Mouse (Mus musculus): ENCODE measurements around the gene Lamtor2. TPM values are rescaled to one million over a fixed set of nuclear protein-coding genes. Genes with fewer than 3 reads are reported as not detected.
A peak's percentile ranks its signal among the peaks of the same experiment; 100 is the strongest.

Lamtor2 gene
- polyA plus RNA-seq, 1 experiment from 2014 or later, result 104 TPM

- WGBS (ENCODE audit: insufficient replicate concordance), result 23% methylated on average over 6 of the region's 6 CpGs
- Histone ChIP-seq H3K27me3 (0 out of 2 replicates have a peak, but pooled peaks cover 5% of the 10 kb centered on the region), H3K9me3 (replicated peaks) (no peaks in the 10 kb centered on the region), H3K9ac (peak overlapping the region; percentile 96), H3K4me1 (replicated peaks) (peaks cover 83% of the 10 kb centered on the region), H3K4me3 (replicated peaks) (peak overlapping the region; percentile 96), H3K4me2 (peak overlapping the region; percentile 96), H3K36me3 (replicated peaks) (peaks cover 30% of the 10 kb centered on the region), H3K27ac (replicated peaks) (peak overlapping the region; percentile 88)
- peak; percentile 38 for ATAC-seq (ENCODE audit: insufficient read depth)
These were observed 51.4 kb downstream of the Lamtor2 start for GRCm38 (mm10) chr3:88501366-88502030.

- Histone ChIP-seq H3K27me3 (0 out of 2 replicates have a peak, but pooled peaks cover 5% of the 10 kb centered on the region), H3K27ac (replicated peaks) (peak overlapping the region; percentile 88), H3K9ac (peak overlapping the region; percentile 96), H3K4me2 (peak overlapping the region; percentile 96), H3K4me3 (replicated peaks) (peak overlapping the region; percentile 96), H3K36me3 (replicated peaks) (peaks cover 37% of the 10 kb centered on the region), H3K4me1 (replicated peaks) (peaks cover 86% of the 10 kb centered on the region), H3K9me3 (replicated peaks) (no peaks in the 10 kb centered on the region)
- WGBS (ENCODE audit: insufficient replicate concordance), result 48% methylated on average over 4 of the region's 4 CpGs
- no peak for ATAC-seq (ENCODE audit: insufficient read depth)
These were observed 52.1 kb downstream of the Lamtor2 start for GRCm38 (mm10) chr3:88500655-88501365.

GRCm38 (mm10) chr3:88500087-88500486 lies 52.8 kb downstream of the Lamtor2 start:
- H3K36me3 ChIP-seq (replicated peaks), result peaks cover 39% of the 10 kb centered on the region
- H3K4me1 ChIP-seq (replicated peaks), result peaks cover 88% of the 10 kb centered on the region
- H3K27me3 ChIP-seq, result no peaks in the 10 kb centered on the region
- H3K4me2 ChIP-seq, result peak overlapping the region; percentile 96
- peak overlapping the region; percentile 96 for H3K4me3 ChIP-seq (replicated peaks)
- 38% methylated on average over 7 of the region's 7 CpGs for WGBS (ENCODE audit: insufficient replicate concordance)
- H3K9me3 ChIP-seq (replicated peaks), result no peaks in the 10 kb centered on the region
- ATAC-seq (ENCODE audit: insufficient read depth), result no peak
- peak overlapping the region; percentile 96; the same call in 1 of the 2 replicates for H3K9ac ChIP-seq
- H3K27ac ChIP-seq (replicated peaks), result peak overlapping the region; percentile 88

MicroRNA genes within 50 kb of the gene (microRNA counts, 519-probe panel; counts per million panel counts)
- not detected for microRNA mmu-miR-1905

Small RNAs within 50 kb of the gene (microRNA-seq; reads per million reads assigned to microRNA genes)
- gene Mir1905, result not detected

Other genes starting within 250 kb of the Lamtor2 start
- gene Glmp, start 228.1 kb downstream of the Lamtor2 start, polyA plus RNA-seq (2015; fragmentation: Nextera tagmentation; extraction: Ambion mirVana), result 92.0 and 99.4 TPM in 2 replicates
- 1.3 and 1.4 TPM in 2 replicates for gene Tmem79, start 216.9 kb downstream of the Lamtor2 start, polyA plus RNA-seq (2015; fragmentation: Nextera tagmentation; extraction: Ambion mirVana)
- gene Smg5, start 216.8 kb downstream of the Lamtor2 start, polyA plus RNA-seq (2015; fragmentation: Nextera tagmentation; extraction: Ambion mirVana), result 31.8 and 38.3 TPM in 2 replicates
- gene Paqr6, start 188.5 kb downstream of the Lamtor2 start, polyA plus RNA-seq (2015; fragmentation: Nextera tagmentation; extraction: Ambion mirVana), result 5.4 and 6.2 TPM in 2 replicates
- 0.28 and 0.71 TPM in 2 replicates for gene Bglap3, start 180.3 kb downstream of the Lamtor2 start, polyA plus RNA-seq (2015; fragmentation: Nextera tagmentation; extraction: Ambion mirVana)
- gene Bglap2, start 174.4 kb downstream of the Lamtor2 start, polyA plus RNA-seq (2015; fragmentation: Nextera tagmentation; extraction: Ambion mirVana), result 0.28 TPM in 1 of 2 replicates, not detected in the other
- gene Bglap, start 168.6 kb downstream of the Lamtor2 start, polyA plus RNA-seq (2015; fragmentation: Nextera tagmentation; extraction: Ambion mirVana), result not detected in 2 replicates
- gene Pmf1, start 142.7 kb downstream of the Lamtor2 start, polyA plus RNA-seq (2015; fragmentation: Nextera tagmentation; extraction: Ambion mirVana), result 77.7 and 83.2 TPM in 2 replicates
- 10.6 and 12.7 TPM in 2 replicates for gene Slc25a44, start 127.9 kb downstream of the Lamtor2 start, polyA plus RNA-seq (2015; fragmentation: Nextera tagmentation; extraction: Ambion mirVana)
- gene Sema4a, start 91.9 kb downstream of the Lamtor2 start, polyA plus RNA-seq (2015; fragmentation: Nextera tagmentation; extraction: Ambion mirVana), result 25.0 and 26.2 TPM in 2 replicates
- 133 and 142 TPM in 2 replicates for gene Lmna, start 43.1 kb downstream of the Lamtor2 start, polyA plus RNA-seq (2015; fragmentation: Nextera tagmentation; extraction: Ambion mirVana)
- 0.60 and 0.67 TPM in 2 replicates for gene Mex3a, start 20.7 kb downstream of the Lamtor2 start, polyA plus RNA-seq (2015; fragmentation: Nextera tagmentation; extraction: Ambion mirVana)
- gene Rab25, start 4.8 kb downstream of the Lamtor2 start, polyA plus RNA-seq (2015; fragmentation: Nextera tagmentation; extraction: Ambion mirVana), result 0.53 TPM in 1 of 2 replicates, not detected in the other
- gene Ubqln4, start 684 bp upstream of the Lamtor2 start, polyA plus RNA-seq (2015; fragmentation: Nextera tagmentation; extraction: Ambion mirVana), result 19.8 and 20.4 TPM in 2 replicates
- gene Ssr2, start 22.8 kb upstream of the Lamtor2 start, polyA plus RNA-seq (2015; fragmentation: Nextera tagmentation; extraction: Ambion mirVana), result 190 and 206 TPM in 2 replicates
- gene Arhgef2, start 52.9 kb upstream of the Lamtor2 start, polyA plus RNA-seq (2015; fragmentation: Nextera tagmentation; extraction: Ambion mirVana), result 14.4 and 15.0 TPM in 2 replicates
- gene Rxfp4, start 100.1 kb upstream of the Lamtor2 start, polyA plus RNA-seq (2015; fragmentation: Nextera tagmentation; extraction: Ambion mirVana), result not detected in 2 replicates
- 23.9 and 26.6 TPM in 2 replicates for gene Khdc4, start 132.7 kb upstream of the Lamtor2 start, polyA plus RNA-seq (2015; fragmentation: Nextera tagmentation; extraction: Ambion mirVana)
- 32.3 and 34.8 TPM in 2 replicates for gene Rit1, start 163.8 kb upstream of the Lamtor2 start, polyA plus RNA-seq (2015; fragmentation: Nextera tagmentation; extraction: Ambion mirVana)
- gene Syt11, start 222.1 kb upstream of the Lamtor2 start, polyA plus RNA-seq (2015; fragmentation: Nextera tagmentation; extraction: Ambion mirVana), result 0.73 and 1.3 TPM in 2 replicates

Measured in liver, embryonic 15.5 days (tissue).